Comparison of ENCODE assay signal across 8 mouse cellular contexts in the genomic region with DNA sequence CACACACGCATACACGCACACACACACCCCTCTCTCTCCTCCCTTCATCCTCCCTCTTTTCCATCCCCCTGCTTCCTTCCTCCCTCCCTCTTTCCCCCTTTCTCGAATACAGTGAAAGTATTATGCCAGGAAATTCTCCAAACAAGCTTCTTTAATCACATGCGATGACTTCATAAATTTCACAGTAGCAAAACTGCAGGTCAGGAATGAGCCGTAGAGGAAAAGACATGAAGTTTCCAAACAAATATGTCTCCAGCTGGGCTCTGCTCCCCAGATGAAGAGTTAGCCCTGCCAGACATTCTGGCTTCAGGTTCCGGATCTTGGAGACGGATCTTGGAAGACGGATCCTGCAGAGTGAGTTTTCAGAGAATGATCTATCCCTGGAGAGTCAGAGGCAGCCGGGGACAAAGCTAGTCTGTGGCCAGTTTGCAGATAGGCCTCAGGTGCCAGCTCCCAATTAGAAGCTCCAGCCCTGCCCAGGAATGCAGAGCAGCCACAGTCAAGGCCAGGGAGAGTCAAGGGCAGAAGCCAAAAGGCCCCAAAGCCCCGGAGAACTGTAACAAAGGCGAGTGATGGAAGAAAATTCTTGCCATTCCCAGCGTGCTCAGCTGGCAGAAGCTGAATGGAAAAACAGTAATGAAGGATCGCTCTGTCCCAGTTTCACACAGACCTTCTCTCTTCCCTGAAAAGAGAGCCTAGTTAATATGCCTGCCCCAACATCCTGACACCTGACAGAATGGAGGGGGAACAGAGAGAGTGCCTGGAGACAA.
DNase-seq lines count a peak whose midpoint lies in the region.

No protein-coding gene starts in this region.

- peak; percentile 99 for DNase-seq in Muller cell, postnatal 12 days (ENCODE audit: inconsistent ontology term)
- DNase-seq in cerebellum, adult 11 months, result peak; percentile 26
- peak; percentile 65 to 71 for DNase-seq in frontal cortex, adult 2 months (ENCODE audit: extremely low spot score in 1 of 2, low spot score in 1 of 2)
- DNase-seq in heart, postnatal 4 days, result peak; percentile 79
- DNase-seq in layer of hippocampus, adult 8-10 months (ENCODE audit: low spot score in 2 of 2), result peak; percentile 75 to 86
- DNase-seq in mesoderm, embryonic 11.5 days (ENCODE audit: low read depth, low spot score), result peak; percentile 59
- DNase-seq in testis, postnatal 10 days (ENCODE audit: low spot score), result peak; percentile 74
- DNase-seq in natural killer cell, adult 2 months (ENCODE audit: low spot score in 2 of 2), result no peak

Comparison
In these comparisons a context has a peak if more than half of its experiments do, and no peak if none do; other contexts are left out.
1. DNase-seq: peak in Muller cell, postnatal 12 days (single experiment), cerebellum, adult 11 months (single experiment), frontal cortex, adult 2 months (2 of 2), heart, postnatal 4 days (single experiment), layer of hippocampus, adult 8-10 months (2 of 2), mesoderm, embryonic 11.5 days (single experiment) and testis, postnatal 10 days (single experiment); none in natural killer cell, adult 2 months (0 of 2).